ENCODE assay signal across 9 mouse cellular contexts in the genomic region with DNA sequence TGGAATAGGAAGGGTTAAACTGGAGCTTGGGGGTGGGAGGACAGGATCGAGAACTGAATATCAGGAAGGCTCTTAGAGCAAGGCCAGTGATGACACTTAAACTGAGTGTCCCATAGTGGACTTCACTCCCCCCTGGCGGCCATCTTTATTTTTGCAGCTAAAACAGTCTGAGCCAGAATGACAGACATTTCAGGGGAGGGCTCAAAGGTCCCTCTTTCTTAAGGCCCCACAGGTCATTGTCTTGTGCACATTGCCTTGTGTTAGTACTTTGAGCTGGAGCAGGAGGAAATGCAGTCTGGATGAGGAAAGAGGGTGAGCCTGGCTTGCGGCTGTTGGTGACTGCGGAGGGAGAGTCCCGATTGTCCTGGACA. TPM values are rescaled to one million over a fixed set of nuclear protein-coding genes. Genes with fewer than 3 reads are reported as not detected.
DNase-seq lines count a peak whose midpoint lies in the region; ATAC-seq lines count a peak whose summit lies in the region.
"Had no signal": no experiment of that assay in that cellular context is flagged by ENCODE, and none has a peak within 500 bp of the region (broad histone marks: within the 10 kb centered on the region; RNA-seq: fewer than 3 reads in every experiment).

No protein-coding gene starts in this region.

- no peak overlapping the region for H3K4me3 ChIP-seq in intestine, embryonic 16.5 days (ENCODE audit: low read length)
- no peak overlapping the region for H3K4me3 ChIP-seq in midbrain, embryonic 15.5 days
- H3K4me3 ChIP-seq: embryonic facial prominence, embryonic 15.5 days had no signal

- DNase-seq in urinary bladder, adult 18-20 months (ENCODE audit: low spot score in 2 of 2): peak; percentile 64 to 72
- no peak for DNase-seq in urinary bladder, adult 2 months (ENCODE audit: low spot score)
- peak; percentile 85 to 89 for DNase-seq in cerebellum, adult 18-20 months
- DNase-seq in frontal cortex, postnatal 36 days (ENCODE audit: low spot score in 2 of 2): peak; percentile 69 to 77
- peak; percentile 62 to 67 for DNase-seq in left cerebral cortex, postnatal 25 days (ENCODE audit: low spot score in 2 of 2)
- DNase-seq in splenic B cell, adult 2 months (ENCODE audit: low read depth, low spot score): peak; percentile 78

- no peaks in the 10 kb centered on the region for H3K36me3 ChIP-seq in intestine, embryonic 16.5 days (ENCODE audit: control insufficient read depth, insufficient read depth, low read length)
- H3K36me3 ChIP-seq in midbrain, embryonic 15.5 days (replicated peaks): no peaks in the 10 kb centered on the region
- H3K36me3 ChIP-seq in splenic B cell, adult 2 months (ENCODE audit: control insufficient read depth, insufficient read depth, low read length, poor library complexity, severe bottlenecking): no peaks in the 10 kb centered on the region
- H3K36me3 ChIP-seq: embryonic facial prominence, embryonic 15.5 days had no signal

- H3K9ac ChIP-seq in intestine, embryonic 16.5 days (ENCODE audit: low read depth, low read length): no peak overlapping the region
- H3K9ac ChIP-seq in midbrain, embryonic 15.5 days: no peak overlapping the region
- H3K9ac ChIP-seq: embryonic facial prominence, embryonic 15.5 days had no signal

- WGBS in intestine, embryonic 16.5 days: 43% methylated on average over 5 of the region's 5 CpGs
- 52% methylated on average over 5 of the region's 5 CpGs for WGBS in midbrain, embryonic 15.5 days

- intact Hi-C loops in left cerebral cortex, postnatal 25 days (cut with DNase I): loop anchor here (1.0 kb wide), 1 partner anchor 87 kb away; no protein-coding TSS in a partner anchor

- no peaks in the 10 kb centered on the region for H3K27me3 ChIP-seq in intestine, embryonic 16.5 days (replicated peaks; ENCODE audit: control insufficient read depth, insufficient read depth, low read length)
- no peaks in the 10 kb centered on the region for H3K27me3 ChIP-seq in midbrain, embryonic 15.5 days (replicated peaks)
- no peaks in the 10 kb centered on the region for H3K27me3 ChIP-seq in splenic B cell, adult 2 months (ENCODE audit: control insufficient read depth, insufficient read depth, low read length, poor library complexity, severe bottlenecking)
- H3K27me3 ChIP-seq: embryonic facial prominence, embryonic 15.5 days had no signal

- peak; percentile 95 for ATAC-seq in intestine, embryonic 16.5 days
- ATAC-seq in midbrain, embryonic 15.5 days (replicated peaks): peak; percentile 54

- peak overlapping the region; percentile 35; the same call in 1 of the 2 replicates for H3K27ac ChIP-seq in intestine, embryonic 16.5 days (ENCODE audit: low read length)
- H3K27ac ChIP-seq in midbrain, embryonic 15.5 days: no peak overlapping the region
- H3K27ac ChIP-seq: embryonic facial prominence, embryonic 15.5 days had no signal

- no peaks in the 10 kb centered on the region for H3K9me3 ChIP-seq in intestine, embryonic 16.5 days (ENCODE audit: control insufficient read depth, low read length)
- H3K9me3 ChIP-seq in midbrain, embryonic 15.5 days: no peaks in the 10 kb centered on the region
- H3K9me3 ChIP-seq: embryonic facial prominence, embryonic 15.5 days had no signal

- H3K4me2 ChIP-seq in intestine, embryonic 16.5 days (ENCODE audit: low read depth, low read length): no peak overlapping the region
- H3K4me2 ChIP-seq in midbrain, embryonic 15.5 days: no peak overlapping the region
- H3K4me2 ChIP-seq: embryonic facial prominence, embryonic 15.5 days had no signal

- H3K4me1 ChIP-seq in intestine, embryonic 16.5 days (ENCODE audit: control insufficient read depth, insufficient read depth, low read length): 0 out of 2 replicates have a peak, but pooled peaks cover 3% of the 10 kb centered on the region
- no peaks in the 10 kb centered on the region for H3K4me1 ChIP-seq in midbrain, embryonic 15.5 days

RNA-seq across cellular contexts. Expression of gene P4ha2, which starts 11.0 kb away (rescaled TPM):
- 26.5 and 26.7 TPM in 2 replicates for polyA plus RNA-seq in urinary bladder, adult 2 months (2012; rRNA removed)
- polyA plus RNA-seq in intestine, embryonic 16.5 days (2015; fragmentation: Nextera tagmentation; extraction: Ambion mirVana): 43.7 and 46.2 TPM in 2 replicates
- 10 to 100 TPM; 17.5 to 22.2 TPM for total RNA-seq in left cerebral cortex, postnatal 25 days (2021)
- polyA plus RNA-seq in midbrain, embryonic 15.5 days (2015; fragmentation: Nextera tagmentation; extraction: Ambion mirVana): 10.0 and 10.3 TPM in 2 replicates

RNA-seq across cellular contexts. Expression of gene Pdlim4, which starts 20.1 kb away (rescaled TPM):
- 170 and 183 TPM in 2 replicates for polyA plus RNA-seq in urinary bladder, adult 2 months (2012; rRNA removed)
- polyA plus RNA-seq in intestine, embryonic 16.5 days (2015; fragmentation: Nextera tagmentation; extraction: Ambion mirVana): 35.7 and 37.8 TPM in 2 replicates
- 10 to 100 TPM; 11.8 to 13.2 TPM for total RNA-seq in left cerebral cortex, postnatal 25 days (2021)
- polyA plus RNA-seq in midbrain, embryonic 15.5 days (2015; fragmentation: Nextera tagmentation; extraction: Ambion mirVana): 22.3 and 26.8 TPM in 2 replicates
